Mouse (Mus musculus): ENCODE data around the gene Tectb. TPM values are rescaled to one million over a fixed set of nuclear protein-coding genes. Genes with fewer than 3 reads are reported as not detected.
A peak's percentile ranks its signal among the peaks of the same experiment; 100 is the strongest.

The Tectb gene
- total and polyA plus RNA-seq, 2 experiments from 2014 or later, result 0.10 TPM

DNA sequence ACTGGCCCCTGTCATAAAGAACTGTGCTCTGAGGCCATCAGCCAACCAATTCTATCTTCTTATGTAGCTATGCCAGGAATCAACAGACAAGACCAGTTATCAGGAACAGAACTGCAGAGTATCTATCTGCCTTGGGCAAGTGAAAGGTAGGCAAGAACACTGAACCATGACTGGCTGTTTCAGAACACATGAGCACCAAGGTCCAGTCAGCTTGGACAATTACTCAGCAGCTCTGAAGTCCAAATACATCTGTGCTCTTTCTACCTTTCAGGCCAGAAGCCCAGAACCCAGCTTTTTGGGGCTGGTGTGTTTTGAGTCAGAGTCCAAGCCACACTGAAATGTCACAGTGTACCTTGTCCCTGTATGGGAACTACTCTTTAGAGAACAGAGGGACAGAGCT is 10.1 kb upstream of the Tectb start:
- TF ChIP-seq CTCF (IDR thresholded peaks at IDR 0.05; ENCODE audit: low read depth), result no peak
- Histone ChIP-seq H3K4me3 (ENCODE audit: low read length) (no peak overlapping the region), H3K9ac (replicated peaks; ENCODE audit: low read length) (no peak overlapping the region), H3K36me3 (ENCODE audit: insufficient read depth, low read length) (no peaks in the 10 kb centered on the region), H3K4me1 (ENCODE audit: insufficient read depth, low read length) (no peaks in the 10 kb centered on the region), H3K27me3 (ENCODE audit: insufficient read depth, low read length) (no peaks in the 10 kb centered on the region), H3K4me2 (ENCODE audit: low read depth, low read length) (no peak overlapping the region), H3K9me3 (ENCODE audit: low read length) (no peaks in the 10 kb centered on the region), H3K27ac (no peak overlapping the region)
- DNase-seq (ENCODE audit: low spot score) (no peak), ATAC-seq (no peak)

DNA sequence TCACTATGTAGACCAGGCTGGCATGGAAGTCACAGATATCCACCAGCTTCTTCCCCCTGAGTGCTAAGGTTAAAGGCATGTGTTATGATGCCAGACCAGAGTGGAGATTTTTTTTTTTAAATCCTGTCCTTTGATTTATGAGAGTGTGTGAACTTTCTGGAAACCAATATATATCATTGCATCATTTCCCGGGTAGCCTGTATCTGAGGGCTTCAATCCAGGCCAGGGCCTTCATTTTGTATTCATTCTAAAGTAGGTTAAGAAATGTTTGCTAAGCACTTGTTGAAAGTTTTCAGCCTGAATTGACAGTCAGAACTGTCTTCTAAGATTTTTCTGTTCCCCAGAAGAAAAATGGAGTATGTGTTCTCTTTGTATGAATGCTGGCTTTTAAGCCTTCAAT is 8.9 kb upstream of the Tectb start:
- Histone ChIP-seq H3K27me3 (ENCODE audit: insufficient read depth, low read length) (no peaks in the 10 kb centered on the region), H3K27ac (no peak overlapping the region), H3K36me3 (ENCODE audit: insufficient read depth, low read length) (no peaks in the 10 kb centered on the region), H3K4me2 (ENCODE audit: low read depth, low read length) (no peak overlapping the region), H3K9ac (replicated peaks; ENCODE audit: low read length) (no peak overlapping the region), H3K4me1 (ENCODE audit: insufficient read depth, low read length) (no peaks in the 10 kb centered on the region), H3K9me3 (ENCODE audit: low read length) (no peaks in the 10 kb centered on the region), H3K4me3 (ENCODE audit: low read length) (no peak overlapping the region)
- no peak for ATAC-seq
- 86% methylated on average over 1 of the region's 1 CpGs for WGBS
- no peak for DNase-seq (ENCODE audit: low spot score)
- TF ChIP-seq CTCF (IDR thresholded peaks at IDR 0.05; ENCODE audit: low read depth), result no peak

DNA sequence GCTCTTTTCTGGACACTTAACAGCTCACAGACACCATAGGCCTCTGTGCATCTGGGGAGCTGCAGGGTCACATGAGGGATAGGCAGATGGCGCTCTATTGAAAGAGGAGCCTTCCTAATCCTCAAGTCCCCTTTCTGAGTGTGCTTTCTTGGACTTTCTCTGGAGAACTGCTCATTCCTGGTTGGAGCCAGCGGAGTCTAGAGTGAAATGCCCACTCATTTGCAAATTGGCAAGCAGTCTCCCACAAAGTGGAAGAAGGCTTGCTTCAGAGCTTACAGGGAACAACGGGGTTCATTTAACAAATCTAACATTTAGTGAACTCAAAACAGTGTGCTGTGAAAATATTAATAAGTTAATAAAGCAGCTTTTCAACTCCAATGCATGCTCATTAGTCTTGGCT is 3.4 kb upstream of the Tectb start:
- no peak for TF ChIP-seq CTCF (IDR thresholded peaks at IDR 0.05; ENCODE audit: low read depth)

DNA sequence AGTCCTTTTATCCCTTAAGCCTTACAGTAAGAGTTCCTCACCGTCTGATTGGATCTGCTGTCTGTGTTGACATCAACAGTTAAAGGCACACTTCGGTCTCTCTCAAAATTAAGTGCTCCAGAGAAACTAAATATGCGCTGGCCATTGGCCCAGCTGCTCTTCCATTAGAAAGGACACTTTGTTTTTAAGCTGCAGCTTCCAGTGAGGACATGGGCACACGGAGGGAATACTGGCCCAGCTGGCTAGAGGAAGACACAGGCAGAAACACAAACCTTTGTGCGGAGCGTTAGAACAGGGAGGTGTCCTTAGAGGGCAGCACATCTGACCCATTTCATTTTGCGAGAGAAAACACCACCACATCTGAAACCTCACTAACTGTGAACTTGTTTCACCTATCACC is 3.9 kb downstream of the Tectb start:
- Histone ChIP-seq H3K9ac (replicated peaks; ENCODE audit: low read length) (no peak overlapping the region), H3K4me3 (ENCODE audit: low read length) (no peak overlapping the region), H3K36me3 (ENCODE audit: insufficient read depth, low read length) (no peaks in the 10 kb centered on the region), H3K9me3 (ENCODE audit: low read length) (no peaks in the 10 kb centered on the region), H3K4me1 (ENCODE audit: insufficient read depth, low read length) (no peaks in the 10 kb centered on the region; the same call in 1 of the 2 replicates), H3K27ac (peak overlapping the region; percentile 63), H3K4me2 (ENCODE audit: low read depth, low read length) (no peak overlapping the region), H3K27me3 (ENCODE audit: insufficient read depth, low read length) (no peaks in the 10 kb centered on the region)
- 45% methylated on average over 7 of the region's 7 CpGs for WGBS
- ATAC-seq (0 out of 2 replicates have a peak, but pooled peaks have one; percentile 44), DNase-seq (ENCODE audit: low spot score) (peak; percentile 48)
- TF ChIP-seq CTCF (IDR thresholded peaks at IDR 0.05; ENCODE audit: low read depth), result no peak

More for the DNA sequence above, 3.4 kb upstream of the Tectb start:
- Histone ChIP-seq H3K36me3 (ENCODE audit: insufficient read depth, low read length) (no peaks in the 10 kb centered on the region), H3K4me3 (ENCODE audit: low read length) (no peak overlapping the region), H3K4me2 (ENCODE audit: low read depth, low read length) (no peak overlapping the region), H3K9me3 (ENCODE audit: low read length) (no peaks in the 10 kb centered on the region), H3K27me3 (ENCODE audit: insufficient read depth, low read length) (no peaks in the 10 kb centered on the region), H3K9ac (replicated peaks; ENCODE audit: low read length) (no peak overlapping the region), H3K27ac (no peak overlapping the region), H3K4me1 (ENCODE audit: insufficient read depth, low read length) (no peaks in the 10 kb centered on the region)
- no peak for ATAC-seq
- 82% methylated on average over 3 of the region's 3 CpGs for WGBS
- DNase-seq (ENCODE audit: low spot score), result no peak

DNA sequence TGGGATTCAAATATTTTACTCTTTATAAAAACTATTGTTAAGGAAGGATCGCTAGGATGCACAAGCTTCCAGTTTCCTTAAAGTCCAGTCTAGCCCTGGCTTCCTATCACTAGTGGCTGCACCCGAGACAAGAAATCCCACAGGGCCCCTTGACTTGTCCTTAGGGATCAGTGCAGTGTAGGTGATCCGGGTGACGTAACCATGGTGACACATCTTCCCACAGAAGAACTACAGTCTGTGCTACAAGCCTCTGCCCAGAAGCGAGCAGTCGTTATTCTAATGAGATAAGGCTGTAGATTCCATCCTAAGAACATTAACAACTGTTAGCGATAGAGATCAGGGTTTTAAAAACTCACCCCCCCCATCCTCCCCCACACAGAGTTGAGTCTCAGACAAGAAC is 4.5 kb downstream of the Tectb start:
- no peaks in the 10 kb centered on the region; the same call in 1 of the 2 replicates for H3K4me1 ChIP-seq (ENCODE audit: insufficient read depth, low read length)
- DNase-seq (ENCODE audit: low spot score) (peak; percentile 27), ATAC-seq (peak; percentile 61; the same call in 1 of the 2 replicates)
- H3K27me3 ChIP-seq (ENCODE audit: insufficient read depth, low read length), result no peaks in the 10 kb centered on the region
- H3K36me3 ChIP-seq (ENCODE audit: insufficient read depth, low read length), result no peaks in the 10 kb centered on the region
- H3K9me3 ChIP-seq (ENCODE audit: low read length), result no peaks in the 10 kb centered on the region
- no peak overlapping the region for H3K4me2 ChIP-seq (ENCODE audit: low read depth, low read length)
- TF ChIP-seq CTCF (IDR thresholded peaks at IDR 0.05; ENCODE audit: low read depth), result no peak
- 33% methylated on average over 7 of the region's 7 CpGs for WGBS
- H3K27ac ChIP-seq, result peak overlapping the region; percentile 63
- no peak overlapping the region for H3K4me3 ChIP-seq (ENCODE audit: low read length)
- no peak overlapping the region for H3K9ac ChIP-seq (replicated peaks; ENCODE audit: low read length)

DNA sequence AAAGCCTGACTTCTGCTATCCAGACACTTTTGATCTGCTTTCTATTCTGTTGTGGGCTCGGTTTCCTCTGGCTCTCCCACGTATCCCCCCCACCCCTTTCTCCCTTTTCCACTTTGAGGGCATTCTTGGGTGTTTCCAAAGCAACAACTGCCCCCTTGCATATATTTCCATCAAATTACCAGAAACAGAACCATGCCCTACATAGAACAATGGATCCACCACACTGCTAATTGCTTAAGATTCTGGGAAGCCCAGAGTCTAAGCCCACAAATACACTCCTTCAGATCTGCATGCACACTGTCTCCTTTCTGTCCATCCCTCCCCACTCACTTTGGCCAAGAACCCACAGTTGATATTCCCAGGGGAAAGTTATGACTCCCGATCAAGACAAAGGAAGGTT is 5.1 kb downstream of the Tectb start:
- Histone ChIP-seq H3K36me3 (ENCODE audit: insufficient read depth, low read length) (no peaks in the 10 kb centered on the region), H3K9ac (replicated peaks; ENCODE audit: low read length) (no peak overlapping the region), H3K4me2 (ENCODE audit: low read depth, low read length) (no peak overlapping the region), H3K4me3 (ENCODE audit: low read length) (no peak overlapping the region), H3K27me3 (ENCODE audit: insufficient read depth, low read length) (no peaks in the 10 kb centered on the region), H3K27ac (peak overlapping the region; percentile 63; the same call in 1 of the 2 replicates), H3K9me3 (ENCODE audit: low read length) (no peaks in the 10 kb centered on the region), H3K4me1 (ENCODE audit: insufficient read depth, low read length) (no peaks in the 10 kb centered on the region; the same call in 1 of the 2 replicates)
- no peak for TF ChIP-seq CTCF (IDR thresholded peaks at IDR 0.05; ENCODE audit: low read depth)
- ATAC-seq (peak; percentile 95), DNase-seq (ENCODE audit: low spot score) (peak; percentile 63)
- WGBS, result 13% methylated on average over 3 of the region's 3 CpGs

DNA sequence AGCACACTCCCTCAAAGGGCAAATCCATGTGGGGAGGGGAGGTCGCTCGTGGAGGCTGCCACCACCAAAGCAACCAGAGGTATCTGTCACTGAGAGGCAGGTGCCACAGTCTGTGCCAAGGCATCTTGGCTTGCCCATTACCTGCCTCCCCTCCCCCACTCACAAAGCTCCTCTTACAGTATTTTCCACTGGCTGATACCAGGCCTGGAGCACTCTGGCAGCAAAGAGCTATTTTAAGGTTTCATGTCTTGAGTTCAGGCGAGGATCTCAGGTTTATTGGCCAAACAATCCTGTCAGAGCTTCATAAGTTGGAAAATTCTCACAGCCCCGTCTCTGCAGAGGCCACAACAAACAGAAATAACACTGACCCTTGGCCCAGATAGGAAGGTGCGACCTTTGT is 9.5 kb downstream of the Tectb start:
- Histone ChIP-seq H3K27ac (no peak overlapping the region), H3K4me3 (ENCODE audit: low read length) (no peak overlapping the region), H3K27me3 (ENCODE audit: insufficient read depth, low read length) (no peaks in the 10 kb centered on the region), H3K4me2 (ENCODE audit: low read depth, low read length) (no peak overlapping the region), H3K36me3 (ENCODE audit: insufficient read depth, low read length) (no peaks in the 10 kb centered on the region), H3K9ac (replicated peaks; ENCODE audit: low read length) (no peak overlapping the region), H3K9me3 (ENCODE audit: low read length) (no peaks in the 10 kb centered on the region), H3K4me1 (ENCODE audit: insufficient read depth, low read length) (no peaks in the 10 kb centered on the region; the same call in 1 of the 2 replicates)
- 92% methylated on average over 5 of the region's 5 CpGs for WGBS
- ATAC-seq (no peak), DNase-seq (ENCODE audit: low spot score) (no peak)
- no peak for TF ChIP-seq CTCF (IDR thresholded peaks at IDR 0.05; ENCODE audit: low read depth)
